Mouse (Mus musculus) myocyte (in vitro differentiated cells): ENCODE data around the gene Aar2.

ENCODE experiments used
- E2F4 ChIP-seq: IDR thresholded peaks from one replicate; pipeline ENCODE4 v1.6.1; 2011; ENCODE audit warnings: mild to moderate bottlenecking, control low read depth, moderate library complexity; ENCODE audit not compliant: insufficient read depth
- MAX ChIP-seq: IDR thresholded peaks from one replicate; pipeline ENCODE4 v1.6.1; 2011; ENCODE audit warnings: low read depth, mild to moderate bottlenecking, control low read depth
- MYOD1 ChIP-seq, 3 experiments: IDR thresholded peaks; one replicate each; pipeline ENCODE4 v1.6.1; 2011; ENCODE audit warnings: control low read depth in 2 of 3, low read depth in 2 of 3, mild to moderate bottlenecking in 2 of 3, moderate library complexity in 1 of 3; ENCODE audit not compliant: insufficient read length in 2 of 3, control insufficient read depth in 1 of 3
- POLR2A ChIP-seq: IDR thresholded peaks from one replicate; pipeline ENCODE4 v1.6.1; 2011; ENCODE audit warnings: low read depth, mild to moderate bottlenecking, control low read depth, moderate library complexity; ENCODE audit not compliant: insufficient read length
- POLR2AphosphoS2 ChIP-seq: IDR thresholded peaks from one replicate; pipeline ENCODE4 v1.6.1; 2011; ENCODE audit warnings: low read depth, control low read depth; ENCODE audit not compliant: insufficient read length
- TCF12 ChIP-seq: IDR thresholded peaks from one replicate; pipeline ENCODE4 v1.6.1; 2011; ENCODE audit warnings: mild to moderate bottlenecking, control low read depth; ENCODE audit not compliant: poor library complexity, insufficient read depth, severe bottlenecking
- USF1 ChIP-seq: IDR thresholded peaks from one replicate; pipeline ENCODE4 v1.6.1; 2011; ENCODE audit warnings: low read depth, mild to moderate bottlenecking, control low read depth, moderate library complexity

GRCm38 (mm10) chr2:156605144-156605543 lies 57.8 kb downstream of the Aar2 start:
- TF ChIP-seq TCF12, result no peak
- no peak for TF ChIP-seq POLR2A
- no peak for TF ChIP-seq USF1
- TF ChIP-seq MYOD1 (IDR thresholded peaks at IDR 0.05; ENCODE audit: control insufficient read depth in 1 of 3, insufficient read length in 2 of 3, low read depth in 2 of 3), result no peak
- no peak for TF ChIP-seq MAX
- no peak for TF ChIP-seq E2F4
- TF ChIP-seq POLR2AphosphoS2, result no peak
